Mouse (Mus musculus) midbrain, postnatal 0 days (tissue): ENCODE measurements at regions not wholly inside any gene's neighbourhood (a gene's known extent, or its start where the extent isn't known, plus 50 kb on each side); places are given as distances from the start of the nearest gene placed in this dataset.
A peak's percentile ranks its signal among the peaks of the same experiment; 100 is the strongest.

Source experiments
- ATAC-seq: fragments of 200-750 bp; cut with Nextera tagmentation; 2 replicates; pipeline ENCODE4 v1.8.0; 2017; ENCODE audit warnings: moderate number of reproducible peaks, mild to moderate bottlenecking, moderate TSS enrichment, moderate library complexity; ENCODE audit not compliant: low FRiP score
- DNase-seq: peaks from one replicate; pipeline ENCODE4 v3.0.0-alpha.2; 2015; ENCODE audit warnings: low spot score
- H3K27ac ChIP-seq: fragments of 300-500 bp; sonication (generic); 2 replicates; pipeline ENCODE4 v1.5.1; 2014; ENCODE audit warnings: low read depth, mild to moderate bottlenecking, low read length, mixed read lengths
- H3K27me3 ChIP-seq: fragments of 300-500 bp; sonication (generic); 2 replicates; pipeline ENCODE4 v1.6.1; 2014; ENCODE audit warnings: low read length, control low read depth, mixed read lengths; ENCODE audit not compliant: insufficient read depth
- H3K36me3 ChIP-seq: fragments of 300-500 bp; sonication (generic); 2 replicates; pipeline ENCODE4 v1.6.1; 2014; ENCODE audit warnings: low read length, control low read depth, mixed read lengths; ENCODE audit not compliant: insufficient read depth
- H3K4me1 ChIP-seq: fragments of 300-500 bp; sonication (generic); 2 replicates; pipeline ENCODE4 v1.6.1; 2014; ENCODE audit warnings: mild to moderate bottlenecking, control low read depth, antibody characterized with exemption, low read length, mixed read lengths; ENCODE audit not compliant: insufficient read depth
- H3K4me2 ChIP-seq: fragments of 300-500 bp; sonication (generic); 2 replicates; pipeline ENCODE4 v1.6.1; 2014; ENCODE audit warnings: low read depth, mild to moderate bottlenecking, low read length, mixed read lengths; ENCODE audit not compliant: poor library complexity, severe bottlenecking
- H3K4me3 ChIP-seq: fragments of 300-500 bp; sonication (generic); 2 replicates; pipeline ENCODE4 v1.5.1; 2014; ENCODE audit warnings: low read depth, mild to moderate bottlenecking, low read length, moderate library complexity
- H3K9ac ChIP-seq: fragments of 300-500 bp; sonication (generic); replicated peaks from 2 replicates; pipeline ENCODE4 v1.6.1; 2014; ENCODE audit warnings: mild to moderate bottlenecking, low read length, moderate library complexity, mixed read lengths; ENCODE audit not compliant: poor library complexity, severe bottlenecking
- H3K9me3 ChIP-seq: fragments of 300-500 bp; sonication (generic); 2 replicates; pipeline ENCODE4 v1.6.1; 2016; ENCODE audit warnings: low read length, control low read depth
- CTCF ChIP-seq: IDR thresholded peaks from 2 replicates; pipeline ENCODE4 v1.5.1; 2016; ENCODE audit warnings: antibody characterized with exemption, mild to moderate bottlenecking
- WGBS: fragments of 180-500 bp; shearing (Covaris S2); extraction: QIAGEN DNeasy Blood & Tissue Kit; methylation state at CpG from one replicate; pipeline ENCODE4 v1.1.7; 2014; 5-methylcytosine and 5-hydroxymethylcytosine counted together

- WGBS, result 16% methylated on average over 15 of the region's 15 CpGs
- H3K9ac ChIP-seq, result no peak overlapping the region
- peak; percentile 13; the same call in 1 of the 2 replicates for TF ChIP-seq CTCF
- no peaks in the 10 kb centered on the region for H3K9me3 ChIP-seq
- no peak overlapping the region for H3K27ac ChIP-seq
- no peaks in the 10 kb centered on the region for H3K27me3 ChIP-seq
- DNase-seq (peak; percentile 40), ATAC-seq (no peak)
- H3K36me3 ChIP-seq, result no peaks in the 10 kb centered on the region
- 0 out of 2 replicates have a peak, but pooled peaks cover 3% of the 10 kb centered on the region for H3K4me1 ChIP-seq
- H3K4me3 ChIP-seq, result no peak overlapping the region
- H3K4me2 ChIP-seq, result peak overlapping the region; percentile 23
Measured at GRCm38 (mm10) chr15:96169726-96170467, 117.4 kb upstream of the Arid2 start.

GRCm38 (mm10) chr15:96170986-96171769, 116.1 kb upstream of the Arid2 start:
- Histone ChIP-seq H3K36me3 (no peaks in the 10 kb centered on the region), H3K9ac (peak overlapping the region; percentile 44), H3K9me3 (no peaks in the 10 kb centered on the region), H3K4me3 (peak overlapping the region; percentile 33), H3K27ac (no peak overlapping the region), H3K4me2 (peak overlapping the region; percentile 53), H3K27me3 (no peaks in the 10 kb centered on the region), H3K4me1 (0 out of 2 replicates have a peak, but pooled peaks cover 3% of the 10 kb centered on the region)
- no peak for TF ChIP-seq CTCF
- peak; percentile 72; the same call in 1 of the 2 replicates for ATAC-seq
- peak; percentile 91 for DNase-seq
- 15% methylated on average over 22 of the region's 22 CpGs for WGBS

- ATAC-seq (no peak), DNase-seq (no peak)
- no peak overlapping the region for H3K4me2 ChIP-seq
- H3K9me3 ChIP-seq, result no peaks in the 10 kb centered on the region
- H3K36me3 ChIP-seq, result no peaks in the 10 kb centered on the region
- no peak overlapping the region for H3K4me3 ChIP-seq
- H3K4me1 ChIP-seq, result no peaks in the 10 kb centered on the region
- no peak for TF ChIP-seq CTCF
- no peak overlapping the region for H3K27ac ChIP-seq
- H3K9ac ChIP-seq, result no peak overlapping the region
- WGBS, result 81% methylated on average over 9 of the region's 9 CpGs
- no peaks in the 10 kb centered on the region for H3K27me3 ChIP-seq
Measured at GRCm38 (mm10) chr15:96177911-96178310, 109.4 kb upstream of the Arid2 start.

GRCm38 (mm10) chr15:96178374-96179109, 108.8 kb upstream of the Arid2 start:
- DNase-seq (no peak), ATAC-seq (no peak)
- Histone ChIP-seq H3K4me2 (no peak overlapping the region), H3K9ac (no peak overlapping the region), H3K4me1 (no peaks in the 10 kb centered on the region), H3K27me3 (no peaks in the 10 kb centered on the region), H3K36me3 (no peaks in the 10 kb centered on the region), H3K27ac (no peak overlapping the region), H3K4me3 (no peak overlapping the region), H3K9me3 (no peaks in the 10 kb centered on the region)
- WGBS, result 42% methylated on average over 8 of the region's 8 CpGs
- TF ChIP-seq CTCF, result no peak

GRCm38 (mm10) chr15:96179511-96179910, 107.8 kb upstream of the Arid2 start:
- ATAC-seq, result no peak
- no peaks in the 10 kb centered on the region for H3K36me3 ChIP-seq
- 89% methylated on average over 5 of the region's 5 CpGs for WGBS
- no peak for DNase-seq
- H3K4me3 ChIP-seq, result no peak overlapping the region
- no peak overlapping the region for H3K27ac ChIP-seq
- no peak for TF ChIP-seq CTCF
- no peaks in the 10 kb centered on the region for H3K27me3 ChIP-seq
- H3K9me3 ChIP-seq, result no peaks in the 10 kb centered on the region
- no peaks in the 10 kb centered on the region for H3K4me1 ChIP-seq
- no peak overlapping the region for H3K4me2 ChIP-seq
- H3K9ac ChIP-seq, result no peak overlapping the region
